In the genomic region with DNA sequence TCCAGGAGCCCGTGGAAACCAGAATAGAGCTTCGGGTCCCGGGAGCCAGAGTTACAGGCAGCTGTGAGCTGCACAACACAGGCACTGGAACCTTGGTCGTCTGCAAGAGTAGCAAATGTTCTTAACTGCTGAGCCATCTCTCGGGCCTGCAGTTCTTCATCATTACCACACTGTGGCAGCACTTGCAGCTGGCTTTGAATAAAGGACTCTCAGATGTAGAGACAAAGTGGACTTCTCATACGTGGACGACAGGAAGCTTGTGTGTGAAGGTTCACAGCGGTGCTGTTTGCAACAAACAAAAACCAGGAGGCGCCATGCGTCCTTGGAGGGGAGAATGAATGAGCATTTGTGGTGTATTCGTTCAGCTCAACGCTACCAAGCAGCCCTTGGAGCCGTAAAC, we compare ENCODE assay signal across 8 mouse cellular contexts. TPM values are rescaled to one million over a fixed set of nuclear protein-coding genes. Genes with fewer than 3 reads are reported as not detected.
DNase-seq lines count a peak whose midpoint lies in the region; ATAC-seq and TF ChIP-seq lines count a peak whose summit lies in the region.

No protein-coding gene starts in this region.

- H3K4me2 ChIP-seq in embryonic facial prominence, embryonic 11.5 days (ENCODE audit: low read depth, low read length) = no peak overlapping the region

- intact Hi-C loops in gastrocnemius, adult 2 months (cut with DNase I) = loop anchor here (10.0 kb wide), 1 partner anchor 194 kb away; the partner anchor contains the start of gene Fdxr

- no peaks in the 10 kb centered on the region for H3K4me1 ChIP-seq in embryonic facial prominence, embryonic 11.5 days (ENCODE audit: control insufficient read depth, insufficient read depth, low read length)

- no peak for ATAC-seq in embryonic facial prominence, embryonic 11.5 days (replicated peaks; ENCODE audit: insufficient number of reproducible peaks, low FRiP score, low TSS enrichment, low read depth)

- H3K27me3 ChIP-seq in embryonic facial prominence, embryonic 11.5 days (ENCODE audit: control insufficient read depth, insufficient read depth, low read length) = peaks cover 4% of the 10 kb centered on the region; the same call in 1 of the 2 replicates

- no peaks in the 10 kb centered on the region for H3K36me3 ChIP-seq in embryonic facial prominence, embryonic 11.5 days (replicated peaks; ENCODE audit: control insufficient read depth, insufficient read depth, low read depth, low read length)

- H3K9ac ChIP-seq in embryonic facial prominence, embryonic 11.5 days (replicated peaks; ENCODE audit: low read length) = no peak overlapping the region

- H3K9me3 ChIP-seq in embryonic facial prominence, embryonic 11.5 days (replicated peaks; ENCODE audit: control insufficient read depth, low read length) = no peaks in the 10 kb centered on the region

- peak; percentile 89 for TF ChIP-seq CTCF in gastrocnemius, adult 2 months (IDR thresholded peaks at IDR 0.05)

- 35% methylated on average over 13 of the region's 13 CpGs for WGBS in embryonic facial prominence, embryonic 11.5 days

- H3K4me3 ChIP-seq in gastrocnemius, adult 2 months = no peak overlapping the region
- no peak overlapping the region for H3K4me3 ChIP-seq in embryonic facial prominence, embryonic 11.5 days (ENCODE audit: low read depth, low read length)

- peak; percentile 24 for DNase-seq in gastrocnemius, adult 2 months
- no peak for DNase-seq in gastrocnemius, adult 8-10 months (ENCODE audit: low spot score in 2 of 2)
- DNase-seq in B cell, adult 2 months = peak; percentile 61 to 64
- peak; percentile 52 for DNase-seq in adrenal gland, postnatal 10 days
- peak; percentile 80 for DNase-seq in embryonic facial prominence, embryonic 11.5 days (ENCODE audit: low spot score)
- peak; percentile 19 to 78 for DNase-seq in layer of hippocampus, adult 18-20 months (ENCODE audit: low spot score in 2 of 2)
- DNase-seq in lung, postnatal 4 days = peak; percentile 33 to 62
- DNase-seq in spleen, postnatal 36 days (ENCODE audit: low spot score in 2 of 2) = peak; percentile 31 to 36

- H3K27ac ChIP-seq in gastrocnemius, adult 2 months = no peak overlapping the region
- H3K27ac ChIP-seq in embryonic facial prominence, embryonic 11.5 days (replicated peaks; ENCODE audit: low read depth, low read length) = no peak overlapping the region

RNA-seq across cellular contexts. Expression of gene Rab37, which starts 10.3 kb away (rescaled TPM):
- total RNA-seq in gastrocnemius, adult 2 months (2021) = under 1 TPM; 0.17 to 0.36 TPM
- total RNA-seq in gastrocnemius, adult 8-10 months (2022) = under 1 TPM in 2 of 4 experiments, not detected in 2; 0.13 to 0.15 TPM
- total RNA-seq in adrenal gland, postnatal 10 days (2021) = 1 to 10 TPM; 2.4 to 2.5 TPM
- polyA plus RNA-seq in embryonic facial prominence, embryonic 11.5 days (2014; fragmentation: Nextera tagmentation; extraction: Ambion mirVana) = 1.4 and 1.9 TPM in 2 replicates
- total RNA-seq in layer of hippocampus, adult 18-20 months (2021) = 1 to 10 TPM; 3.7 to 4.2 TPM

RNA-seq across cellular contexts. Expression of gene Cd300e, which starts 18.9 kb away (rescaled TPM):
- total RNA-seq in gastrocnemius, adult 2 months (2021) = not detected
- under 1 TPM in 1 of 4 experiments, not detected in 3; 0.13 TPM for total RNA-seq in gastrocnemius, adult 8-10 months (2022)
- under 1 TPM; 0.48 to 0.96 TPM for total RNA-seq in adrenal gland, postnatal 10 days (2021)
- polyA plus RNA-seq in embryonic facial prominence, embryonic 11.5 days (2014; fragmentation: Nextera tagmentation; extraction: Ambion mirVana) = not detected in 2 replicates
- not detected for total RNA-seq in layer of hippocampus, adult 18-20 months (2021)

RNA-seq across cellular contexts. Expression of gene Cd300ld3, which starts 32.7 kb away (rescaled TPM):
- total RNA-seq in gastrocnemius, adult 2 months (2021) = 1 to 10 TPM in 1 of 2 experiments, not detected in 1; 2.0 TPM
- total RNA-seq in gastrocnemius, adult 8-10 months (2022) = 1 to 10 TPM in 2 of 4 experiments, under 1 TPM in 2; 0.29 to 2.9 (median 1.2) TPM
- 1 to 10 TPM; 3.8 to 4.5 TPM for total RNA-seq in adrenal gland, postnatal 10 days (2021)
- polyA plus RNA-seq in embryonic facial prominence, embryonic 11.5 days (2014; fragmentation: Nextera tagmentation; extraction: Ambion mirVana) = not detected in 2 replicates
- 1 to 10 TPM in 1 of 2 experiments, not detected in 1; 1.8 TPM for total RNA-seq in layer of hippocampus, adult 18-20 months (2021)

RNA-seq across cellular contexts. Expression of gene Cd300ld5, which starts 43.3 kb away (rescaled TPM):
- 1 to 10 TPM in 1 of 2 experiments, under 1 TPM in 1; 0.92 to 1.3 TPM for total RNA-seq in gastrocnemius, adult 2 months (2021)
- 1 to 10 TPM in 1 of 4 experiments, under 1 TPM in 2, not detected in 1; 0.29 to 2.7 (median 0.77) TPM for total RNA-seq in gastrocnemius, adult 8-10 months (2022)
- 1 to 10 TPM; 1.3 to 3.9 TPM for total RNA-seq in adrenal gland, postnatal 10 days (2021)
- polyA plus RNA-seq in embryonic facial prominence, embryonic 11.5 days (2014; fragmentation: Nextera tagmentation; extraction: Ambion mirVana) = not detected in 2 replicates
- total RNA-seq in layer of hippocampus, adult 18-20 months (2021) = 1 to 10 TPM in 1 of 2 experiments, not detected in 1; 1.0 TPM

RNA-seq across cellular contexts. Expression of gene Cd300lf, which starts 52.9 kb away (rescaled TPM):
- under 1 TPM in 1 of 2 experiments, not detected in 1; 0.31 TPM for total RNA-seq in gastrocnemius, adult 2 months (2021)
- under 1 TPM in 1 of 4 experiments, not detected in 3; 0.07 TPM for total RNA-seq in gastrocnemius, adult 8-10 months (2022)
- total RNA-seq in adrenal gland, postnatal 10 days (2021) = 1 to 10 TPM; 1.1 to 1.3 TPM
- polyA plus RNA-seq in embryonic facial prominence, embryonic 11.5 days (2014; fragmentation: Nextera tagmentation; extraction: Ambion mirVana) = not detected in 2 replicates
- under 1 TPM; 0.45 to 0.51 TPM for total RNA-seq in layer of hippocampus, adult 18-20 months (2021)

Comparison
In these comparisons a context has a peak if more than half of its experiments do, and no peak if none do; other contexts are left out.
1. DNase-seq: peak in gastrocnemius, adult 2 months (single experiment), B cell, adult 2 months (2 of 2), adrenal gland, postnatal 10 days (single experiment), embryonic facial prominence, embryonic 11.5 days (single experiment), layer of hippocampus, adult 18-20 months (2 of 2), lung, postnatal 4 days (2 of 2) and spleen, postnatal 36 days (2 of 2); none in gastrocnemius, adult 8-10 months (0 of 2).